Mouse (Mus musculus) megakaryocyte, adult 5-6 weeks (primary cell): ENCODE results near the gene Gm10413. TPM values are rescaled to one million over a fixed set of nuclear protein-coding genes. Genes with fewer than 3 reads are reported as not detected.
"Not testable (repeated sequence)": the region's sequence is repeated elsewhere in the genome, so short reads cannot be mapped to it uniquely, and the experiment has no call there.

Experiments
- ATAC-seq: 2 replicates; pipeline ENCODE4 v1.8.0; 2016; ENCODE audit warnings: mild to moderate bottlenecking, inconsistent platforms; ENCODE audit not compliant: poor library complexity, severe bottlenecking
- total RNA-seq, 2 experiments: library from RNA; stranded (forward) in 1 of 2; stranded (reverse) in 1 of 2; fragments of 153-499, 151-499 nt in 1 of 2; fragments of 221-1000, 200-1000 nt in 1 of 2; gene quantifications; 2 replicates each; pipeline versions ENCODE4 v1.2.3 to v1.2.4; 2015 to 2017

Gene Gm10413
- total RNA-seq (2015) (not detected in 2 replicates), total RNA-seq (2017) (not detected in 2 replicates)

- ATAC-seq, result not testable (repeated sequence)
Measured at GRCm38 (mm10) chr14:3394793-3395192, at the start of gene Gm10413. Gene Gm10413, plus strand, starts transcription at chr14:3395093.

- ATAC-seq, result not testable (repeated sequence)
Measured at GRCm38 (mm10) chr14:3412314-3412713, 17.4 kb downstream of the Gm10413 start, which contains the start of gene Gm10409. Gene Gm10409, plus strand, starts transcription at chr14:3412614.

GRCm38 (mm10) chr14:3427803-3428202 lies 32.9 kb downstream of the Gm10413 start, which contains the start of gene Gm3005:
Gene Gm3005, plus strand, starts transcription at chr14:3428103.
- not testable (repeated sequence) for ATAC-seq

- ATAC-seq, result not testable (repeated sequence)
Measured at GRCm38 (mm10) chr14:3449079-3449478, 54.2 kb downstream of the Gm10413 start, which contains the start of gene Gm10408. Gene Gm10408, plus strand, starts transcription at chr14:3449379.

Other genes starting within 250 kb of the Gm10413 start
- not detected in 2 replicates for gene Gm5795, start 206.8 kb upstream of the Gm10413 start, total RNA-seq (2015)
- not detected in 2 replicates for gene Gm5795, start 206.8 kb upstream of the Gm10413 start, total RNA-seq (2017)
- gene D830030K20Rik, start 186.6 kb upstream of the Gm10413 start, total RNA-seq (2015), result not detected in 2 replicates
- not detected in 2 replicates for gene D830030K20Rik, start 186.6 kb upstream of the Gm10413 start, total RNA-seq (2017)
- gene Gm2956, start 62.5 kb upstream of the Gm10413 start, total RNA-seq (2015), result not detected in 2 replicates
- gene Gm2956, start 62.5 kb upstream of the Gm10413 start, total RNA-seq (2017), result not detected in 2 replicates
- gene Gm10409, start 17.5 kb downstream of the Gm10413 start, total RNA-seq (2015), result not detected in 2 replicates
- gene Gm10409, start 17.5 kb downstream of the Gm10413 start, total RNA-seq (2017), result not detected in 2 replicates
- not detected in 2 replicates for gene Gm3005, start 33.0 kb downstream of the Gm10413 start, total RNA-seq (2015)
- gene Gm3005, start 33.0 kb downstream of the Gm10413 start, total RNA-seq (2017), result not detected in 2 replicates
- gene Gm10408, start 54.3 kb downstream of the Gm10413 start, total RNA-seq (2015), result not detected in 2 replicates
- gene Gm10408, start 54.3 kb downstream of the Gm10413 start, total RNA-seq (2017), result not detected in 2 replicates
- gene Gm3012, start 239.4 kb downstream of the Gm10413 start, total RNA-seq (2015), result not detected in 2 replicates
- gene Gm3012, start 239.4 kb downstream of the Gm10413 start, total RNA-seq (2017), result not detected in 2 replicates